Mouse (Mus musculus): ENCODE measurements around the gene Mcidas.

DNA sequence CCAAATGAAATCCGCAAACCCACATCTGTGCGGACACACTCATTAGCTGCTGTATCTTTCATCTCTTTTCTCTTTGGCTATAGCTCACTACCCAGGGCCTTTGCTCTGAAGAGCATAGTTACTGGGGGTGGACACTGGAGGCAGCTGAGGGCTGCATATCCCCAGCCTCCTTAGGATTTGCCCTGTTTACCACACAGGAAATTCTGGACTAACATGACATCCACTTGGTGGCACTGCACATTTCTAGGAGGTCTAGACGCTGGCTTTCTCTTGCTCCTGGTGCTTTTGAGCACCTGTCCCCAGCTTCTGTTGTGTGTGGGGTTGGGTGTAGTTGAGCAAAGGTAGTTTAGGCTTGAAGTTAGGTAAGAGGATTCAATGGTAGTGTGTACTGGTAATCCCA is 54.0 kb downstream of the Mcidas start:
- TF ChIP-seq CTCF (IDR thresholded peaks at IDR 0.05; ENCODE audit: low read depth, low read length) (no peak), POLR2A (IDR thresholded peaks at IDR 0.05; ENCODE audit: borderline replicate concordance, low read depth, low read length) (no peak)

Measured in bone marrow macrophage, adult 2 months (primary cell).